Mouse (Mus musculus) neural tube, embryonic 11.5 days (tissue): ENCODE results near the gene Esyt1. TPM values are rescaled to one million over a fixed set of nuclear protein-coding genes. Genes with fewer than 3 reads are reported as not detected.

ENCODE experiments used
- ATAC-seq: fragments of 200-750 bp; cut with Nextera tagmentation; 2 replicates; pipeline ENCODE4 v1.8.0; 2017; ENCODE audit warnings: moderate number of reproducible peaks, mild to moderate bottlenecking, moderate TSS enrichment, moderate library complexity; ENCODE audit not compliant: insufficient read depth, low FRiP score, low TSS enrichment
- DNase-seq: peaks from one replicate; pipeline ENCODE4 v3.0.0-alpha.2; 2015; ENCODE audit warnings: low spot score
- H3K27ac ChIP-seq: fragments of 300-500 bp; sonication (generic); 2 replicates; pipeline ENCODE4 v1.5.1; 2014; ENCODE audit warnings: low read depth, mild to moderate bottlenecking, low read length
- H3K27me3 ChIP-seq: fragments of 300-500 bp; sonication (generic); 2 replicates; pipeline ENCODE4 v1.6.1; 2014; ENCODE audit warnings: mild to moderate bottlenecking, low read length, mixed read lengths; ENCODE audit not compliant: control insufficient read depth, insufficient read depth
- H3K36me3 ChIP-seq: fragments of 300-500 bp; sonication (generic); 2 replicates; pipeline ENCODE4 v1.6.1; 2014; ENCODE audit warnings: mild to moderate bottlenecking, low read length, moderate library complexity, mixed read lengths; ENCODE audit not compliant: control insufficient read depth, insufficient read depth
- H3K4me1 ChIP-seq: fragments of 300-500 bp; sonication (generic); 2 replicates; pipeline ENCODE4 v1.6.1; 2014; ENCODE audit warnings: low read length, mixed read lengths; ENCODE audit not compliant: control insufficient read depth, insufficient read depth
- H3K4me2 ChIP-seq: fragments of 300-500 bp; sonication (generic); 2 replicates; pipeline ENCODE4 v1.6.1; 2014; ENCODE audit warnings: low read depth, mild to moderate bottlenecking, moderate library complexity
- H3K4me3 ChIP-seq: fragments of 300-500 bp; sonication (generic); 2 replicates; pipeline ENCODE4 v1.5.1; 2014; ENCODE audit warnings: low read depth, low read length
- H3K9ac ChIP-seq: fragments of 300-500 bp; sonication (generic); 2 replicates; pipeline ENCODE4 v1.6.1; 2014; ENCODE audit warnings: mild to moderate bottlenecking, low read length
- H3K9me3 ChIP-seq: fragments of 300-500 bp; sonication (generic); 2 replicates; pipeline ENCODE4 v1.6.1; 2016; ENCODE audit warnings: low read length; ENCODE audit not compliant: control insufficient read depth
- WGBS: fragments of 180-500 bp; shearing (Covaris S2); extraction: QIAGEN DNeasy Blood & Tissue Kit; methylation state at CpG from one replicate; pipeline ENCODE4 v1.1.7; 2014; 5-methylcytosine and 5-hydroxymethylcytosine counted together
- microRNA-seq: library from miRNA; unstranded; fragments of <30 nt; microRNA quantifications from one replicate; pipeline ENCODE4, GENCODE M21; 2016
- polyA plus RNA-seq: library from polyadenylated mRNA; unstranded; fragments of >200 nt; fragmentation: Nextera tagmentation; extraction: Ambion mirVana; gene quantifications from 2 replicates; pipeline ENCODE4 v1.2.1, GENCODE M21; 2014

Gene Esyt1
- polyA plus RNA-seq, 1 experiment from 2014 or later, result 34.1 TPM

GRCm38 (mm10) chr10:128460270-128460630 is 65.4 kb downstream of the Esyt1 start:
- Histone ChIP-seq H3K36me3 (peaks cover 10% of the 10 kb centered on the region), H3K4me1 (peaks cover 10% of the 10 kb centered on the region), H3K4me2 (peak overlapping the region; percentile 87), H3K9me3 (no peaks in the 10 kb centered on the region), H3K9ac (peak overlapping the region; percentile 96), H3K27ac (peak overlapping the region; percentile 95), H3K27me3 (no peaks in the 10 kb centered on the region), H3K4me3 (peak overlapping the region; percentile 72)
- ATAC-seq (no peak), DNase-seq (no peak)
- 2% methylated on average over 5 of the region's 5 CpGs for WGBS

Small RNA genes within 50 kb of the gene (microRNA-seq; reads per million reads assigned to microRNA genes)
- gene Gm47275, result not detected
- not detected for gene Mir6916

Other genes starting within 250 kb of the Esyt1 start
- gene Il23a, start 227.1 kb downstream of the Esyt1 start, polyA plus RNA-seq, result not detected in 2 replicates
- 33.3 and 35.2 TPM in 2 replicates for gene Pan2, start 222.5 kb downstream of the Esyt1 start, polyA plus RNA-seq
- gene Cnpy2, start 203.4 kb downstream of the Esyt1 start, polyA plus RNA-seq, result 248 and 261 TPM in 2 replicates
- 266 and 284 TPM in 2 replicates for gene Cs, start 188.1 kb downstream of the Esyt1 start, polyA plus RNA-seq
- gene Coq10a, start 156.9 kb downstream of the Esyt1 start, polyA plus RNA-seq, result 19.0 and 24.1 TPM in 2 replicates
- gene Ankrd52, start 148.8 kb downstream of the Esyt1 start, polyA plus RNA-seq, result 9.5 and 10.4 TPM in 2 replicates
- gene Slc39a5, start 124.6 kb downstream of the Esyt1 start, polyA plus RNA-seq, result not detected in 2 replicates
- gene Nabp2, start 114.4 kb downstream of the Esyt1 start, polyA plus RNA-seq, result 115 and 127 TPM in 2 replicates
- gene Rnf41, start 114.2 kb downstream of the Esyt1 start, polyA plus RNA-seq, result 43.5 and 46.8 TPM in 2 replicates
- 124 and 125 TPM in 2 replicates for gene Smarcc2, start 66.6 kb downstream of the Esyt1 start, polyA plus RNA-seq
- gene Myl6, start 31.7 kb downstream of the Esyt1 start, polyA plus RNA-seq, result 776 and 804 TPM in 2 replicates
- gene Myl6b, start 27.2 kb downstream of the Esyt1 start, polyA plus RNA-seq, result 2.4 and 3.5 TPM in 2 replicates
- gene Zc3h10, start 21.9 kb upstream of the Esyt1 start, polyA plus RNA-seq, result 16.6 and 18.3 TPM in 2 replicates
- 3,132 and 3,213 TPM in 2 replicates for gene Rpl41, start 23.4 kb upstream of the Esyt1 start, polyA plus RNA-seq
- gene Pa2g4, start 40.1 kb upstream of the Esyt1 start, polyA plus RNA-seq, result 245 and 251 TPM in 2 replicates
- gene Erbb3, start 63.8 kb upstream of the Esyt1 start, polyA plus RNA-seq, result 14.4 and 17.3 TPM in 2 replicates
- 626 and 686 TPM in 2 replicates for gene Rps26, start 100.9 kb upstream of the Esyt1 start, polyA plus RNA-seq
- gene Ikzf4, start 120.1 kb upstream of the Esyt1 start, polyA plus RNA-seq, result 4.2 and 5.1 TPM in 2 replicates
- gene Suox, start 148.2 kb upstream of the Esyt1 start, polyA plus RNA-seq, result 15.6 and 17.2 TPM in 2 replicates
- gene Rab5b, start 170.4 kb upstream of the Esyt1 start, polyA plus RNA-seq, result 82.2 and 82.9 TPM in 2 replicates
- 4.0 and 4.6 TPM in 2 replicates for gene Pmel, start 178.3 kb upstream of the Esyt1 start, polyA plus RNA-seq
- gene Cdk2, start 179.2 kb upstream of the Esyt1 start, polyA plus RNA-seq, result 93.9 and 99.5 TPM in 2 replicates
- 5.8 and 6.2 TPM in 2 replicates for gene Dgka, start 219.0 kb upstream of the Esyt1 start, polyA plus RNA-seq
- gene Pym1, start 222.0 kb upstream of the Esyt1 start, polyA plus RNA-seq, result 47.8 and 50.2 TPM in 2 replicates